Mouse (Mus musculus) testis, adult 2 months (tissue): ENCODE measurements at regions not wholly inside any gene's neighbourhood (a gene's known extent, or its start where the extent isn't known, plus 50 kb on each side); places are given as distances from the start of the nearest gene placed in this dataset.

Experiments used
- CTCF ChIP-seq: fragments of 200-500 bp; IDR thresholded peaks from 2 replicates; pipeline ENCODE4 v1.5.1; 2012; ENCODE audit warnings: low read depth, mild to moderate bottlenecking, inconsistent platforms, low read length, moderate library complexity; ENCODE audit not compliant: control insufficient read depth, insufficient read depth, insufficient replicate concordance
- POLR2A ChIP-seq: fragments of 200-500 bp; IDR thresholded peaks from 2 replicates; pipeline ENCODE4 v1.6.1; 2012; ENCODE audit warnings: low read depth, mild to moderate bottlenecking, inconsistent platforms, low read length, moderate library complexity; ENCODE audit not compliant: control insufficient read depth

- TF ChIP-seq POLR2A (no peak), CTCF (no peak)
Observed at GRCm38 (mm10) chr3:34751551-34751950, 101.3 kb downstream of the Sox2 start.
